ENCODE assay signal across 31 mouse cellular contexts in the genomic region with DNA sequence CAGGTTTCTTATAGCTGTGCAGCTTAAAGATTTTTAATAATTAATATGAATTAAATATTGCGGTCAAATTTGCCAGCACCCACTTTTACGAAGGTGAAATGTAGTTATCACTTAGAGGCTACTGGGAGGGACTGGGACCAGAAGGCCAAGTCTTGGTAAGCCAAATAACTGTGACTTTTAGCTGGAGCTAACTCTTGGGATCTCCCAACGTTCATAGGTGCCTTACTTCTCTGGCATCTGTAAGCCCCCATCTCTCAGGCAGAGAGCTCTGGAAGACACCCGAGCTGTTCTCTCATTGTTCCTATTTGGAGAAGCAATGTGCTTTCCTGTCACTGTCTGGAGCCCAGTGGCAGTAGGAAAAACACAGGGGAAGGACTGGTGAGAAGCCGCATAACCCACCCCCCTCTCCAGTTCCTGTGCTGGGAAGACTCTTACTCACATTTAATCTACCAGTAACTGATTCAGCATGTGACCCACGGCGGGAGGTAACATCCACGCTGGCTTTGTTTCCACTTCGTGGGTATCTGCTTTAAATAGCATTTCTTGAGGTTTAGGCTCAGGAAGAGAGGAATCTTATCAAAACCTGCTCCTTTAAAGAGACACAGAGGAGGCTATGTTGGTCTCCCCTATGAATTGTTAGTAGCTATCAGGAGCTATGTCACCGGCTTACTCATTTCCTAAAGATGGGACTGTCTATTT. TPM values are rescaled to one million over a fixed set of nuclear protein-coding genes. Genes with fewer than 3 reads are reported as not detected.
DNase-seq lines count a peak whose midpoint lies in the region; ATAC-seq lines count a peak whose summit lies in the region.
"Had no signal": no experiment of that assay in that cellular context is flagged by ENCODE, and none has a peak within 500 bp of the region (broad histone marks: within the 10 kb centered on the region; RNA-seq: fewer than 3 reads in every experiment).

No protein-coding gene starts in this region.

- H3K36me3 ChIP-seq in forebrain, embryonic 11.5 days (ENCODE audit: control insufficient read depth, insufficient read depth, low read length): no peaks in the 10 kb centered on the region
- no peaks in the 10 kb centered on the region for H3K36me3 ChIP-seq in forebrain, embryonic 16.5 days (ENCODE audit: control insufficient read depth, insufficient read depth)
- H3K36me3 ChIP-seq in heart, embryonic 15.5 days: no peaks in the 10 kb centered on the region
- H3K36me3 ChIP-seq in heart, embryonic 10.5 days: no peaks in the 10 kb centered on the region
- H3K36me3 ChIP-seq in midbrain, embryonic 11.5 days (ENCODE audit: control insufficient read depth, insufficient read depth, low read length): no peaks in the 10 kb centered on the region
- H3K36me3 ChIP-seq in midbrain, embryonic 14.5 days (ENCODE audit: control insufficient read depth, insufficient read depth, low read length): no peaks in the 10 kb centered on the region
- H3K36me3 ChIP-seq: embryonic facial prominence, embryonic 15.5 days; hindbrain, embryonic 12.5 days; limb, embryonic 15.5 days; liver, embryonic 15.5 days; midbrain, embryonic 13.5 days; neural tube, embryonic 15.5 days; stomach, embryonic 15.5 days had no signal

- ATAC-seq in forebrain, embryonic 11.5 days (replicated peaks; ENCODE audit: low FRiP score): no peak
- no peak for ATAC-seq in forebrain, embryonic 16.5 days
- peak; percentile 51; the same call in 1 of the 2 replicates for ATAC-seq in heart, embryonic 15.5 days (replicated peaks; ENCODE audit: insufficient number of reproducible peaks, insufficient read depth, low FRiP score, low read depth)
- no peak for ATAC-seq in midbrain, embryonic 11.5 days (ENCODE audit: low FRiP score)
- ATAC-seq in midbrain, embryonic 14.5 days (ENCODE audit: low FRiP score, low TSS enrichment): no peak
- ATAC-seq in megakaryocyte progenitor cell, adult 5-6 weeks (replicated peaks; ENCODE audit: poor library complexity): 0 out of 2 replicates have a peak, but pooled peaks have one; percentile 8
- ATAC-seq: activated CD4-positive, CD25-positive, alpha-beta regulatory T cell, adult 4 months; forebrain, postnatal 0 days; midbrain, embryonic 13.5 days had no signal

- H3K4me2 ChIP-seq in forebrain, embryonic 11.5 days (ENCODE audit: low read depth, low read length, severe bottlenecking): no peak overlapping the region
- H3K4me2 ChIP-seq in forebrain, embryonic 16.5 days (ENCODE audit: low read length): no peak overlapping the region
- no peak overlapping the region for H3K4me2 ChIP-seq in heart, embryonic 15.5 days
- H3K4me2 ChIP-seq in midbrain, embryonic 11.5 days: no peak overlapping the region
- H3K4me2 ChIP-seq in midbrain, embryonic 14.5 days (ENCODE audit: low read length): no peak overlapping the region
- H3K4me2 ChIP-seq: embryonic facial prominence, embryonic 15.5 days; hindbrain, embryonic 12.5 days; limb, embryonic 15.5 days; liver, embryonic 15.5 days; midbrain, embryonic 13.5 days; neural tube, embryonic 15.5 days; stomach, embryonic 15.5 days had no signal

- WGBS in forebrain, embryonic 11.5 days: 68% methylated on average over 10 of the region's 10 CpGs
- 75% methylated on average over 10 of the region's 10 CpGs for WGBS in forebrain, embryonic 16.5 days
- WGBS in heart, embryonic 15.5 days: 41% methylated on average over 10 of the region's 10 CpGs
- 35% methylated on average over 10 of the region's 10 CpGs for WGBS in heart, embryonic 10.5 days
- WGBS in midbrain, embryonic 11.5 days: 65% methylated on average over 10 of the region's 10 CpGs
- 66% methylated on average over 10 of the region's 10 CpGs for WGBS in midbrain, embryonic 14.5 days

- H3K9me3 ChIP-seq in forebrain, embryonic 11.5 days (ENCODE audit: control insufficient read depth, low read length): no peaks in the 10 kb centered on the region
- H3K9me3 ChIP-seq in forebrain, embryonic 16.5 days (ENCODE audit: control insufficient read depth, low read length): no peaks in the 10 kb centered on the region
- H3K9me3 ChIP-seq in heart, embryonic 15.5 days (replicated peaks): no peaks in the 10 kb centered on the region
- no peaks in the 10 kb centered on the region for H3K9me3 ChIP-seq in heart, embryonic 10.5 days
- H3K9me3 ChIP-seq in midbrain, embryonic 11.5 days (ENCODE audit: control insufficient read depth, low read length): no peaks in the 10 kb centered on the region
- H3K9me3 ChIP-seq in midbrain, embryonic 14.5 days (ENCODE audit: control insufficient read depth, low read length): no peaks in the 10 kb centered on the region
- H3K9me3 ChIP-seq: embryonic facial prominence, embryonic 15.5 days; hindbrain, embryonic 12.5 days; limb, embryonic 15.5 days; liver, embryonic 15.5 days; midbrain, embryonic 13.5 days; neural tube, embryonic 15.5 days; stomach, embryonic 15.5 days had no signal

- no peak overlapping the region for H3K9ac ChIP-seq in forebrain, embryonic 11.5 days (ENCODE audit: low read length)
- no peak overlapping the region for H3K9ac ChIP-seq in forebrain, embryonic 16.5 days (replicated peaks; ENCODE audit: low read depth, low read length)
- no peak overlapping the region for H3K9ac ChIP-seq in heart, embryonic 15.5 days
- H3K9ac ChIP-seq in midbrain, embryonic 11.5 days (ENCODE audit: low read length): no peak overlapping the region
- H3K9ac ChIP-seq in midbrain, embryonic 14.5 days (replicated peaks; ENCODE audit: low read length): no peak overlapping the region
- H3K9ac ChIP-seq: embryonic facial prominence, embryonic 15.5 days; forebrain, postnatal 0 days; hindbrain, embryonic 12.5 days; limb, embryonic 15.5 days; liver, embryonic 15.5 days; midbrain, embryonic 13.5 days; neural tube, embryonic 15.5 days; stomach, embryonic 15.5 days had no signal

- no peaks in the 10 kb centered on the region for H3K4me1 ChIP-seq in forebrain, embryonic 11.5 days (replicated peaks; ENCODE audit: control insufficient read depth, insufficient read depth, low read length)
- H3K4me1 ChIP-seq in forebrain, embryonic 16.5 days (replicated peaks; ENCODE audit: control insufficient read depth, insufficient read depth, low read length): no peaks in the 10 kb centered on the region
- H3K4me1 ChIP-seq in heart, embryonic 15.5 days (replicated peaks): peaks cover 18% of the 10 kb centered on the region
- peaks cover 29% of the 10 kb centered on the region for H3K4me1 ChIP-seq in heart, embryonic 10.5 days
- no peaks in the 10 kb centered on the region for H3K4me1 ChIP-seq in midbrain, embryonic 11.5 days (ENCODE audit: control insufficient read depth, insufficient read depth, low read length)
- no peaks in the 10 kb centered on the region for H3K4me1 ChIP-seq in midbrain, embryonic 14.5 days (ENCODE audit: control insufficient read depth, insufficient read depth, low read length)
- H3K4me1 ChIP-seq: embryonic facial prominence, embryonic 15.5 days; hindbrain, embryonic 12.5 days; limb, embryonic 15.5 days; midbrain, embryonic 13.5 days; neural tube, embryonic 15.5 days; stomach, embryonic 15.5 days had no signal

- peak; percentile 65 for DNase-seq in forebrain, embryonic 11.5 days (ENCODE audit: low spot score)
- DNase-seq in heart, embryonic 10.5 days (ENCODE audit: low spot score): no peak
- DNase-seq in midbrain, embryonic 11.5 days (ENCODE audit: low spot score, missing footprints): peak; percentile 78
- DNase-seq in midbrain, embryonic 14.5 days: no peak
- DNase-seq in urinary bladder, adult 2 months (ENCODE audit: low spot score): no peak
- DNase-seq: adrenal gland, adult 8-10 months; cerebellum, adult 2 months; cerebellum, postnatal 25 days; forebrain, postnatal 0 days; gastrocnemius, postnatal 14 days; kidney, adult 18-20 months; left cerebral cortex, postnatal 4 days; lung, postnatal 4 days; right cerebral cortex, adult 18-20 months; thymus, adult 18-20 months; thymus, postnatal 36 days had no signal

- H3K4me3 ChIP-seq in forebrain, embryonic 11.5 days (ENCODE audit: low read depth, low read length): no peak overlapping the region
- no peak overlapping the region for H3K4me3 ChIP-seq in forebrain, embryonic 16.5 days (replicated peaks; ENCODE audit: low read length)
- no peak overlapping the region for H3K4me3 ChIP-seq in heart, embryonic 15.5 days
- no peak overlapping the region for H3K4me3 ChIP-seq in heart, embryonic 10.5 days
- H3K4me3 ChIP-seq in midbrain, embryonic 11.5 days (ENCODE audit: low read depth, low read length): no peak overlapping the region
- no peak overlapping the region for H3K4me3 ChIP-seq in midbrain, embryonic 14.5 days (replicated peaks; ENCODE audit: low read depth, low read length)
- H3K4me3 ChIP-seq: embryonic facial prominence, embryonic 15.5 days; hindbrain, embryonic 12.5 days; limb, embryonic 15.5 days; liver, embryonic 15.5 days; midbrain, embryonic 13.5 days; neural tube, embryonic 15.5 days; stomach, embryonic 15.5 days had no signal

- H3K27me3 ChIP-seq in forebrain, embryonic 11.5 days (ENCODE audit: control insufficient read depth, insufficient read depth, low read length): no peaks in the 10 kb centered on the region
- H3K27me3 ChIP-seq in forebrain, embryonic 16.5 days (replicated peaks; ENCODE audit: control insufficient read depth, insufficient read depth, low read length): no peaks in the 10 kb centered on the region
- no peaks in the 10 kb centered on the region for H3K27me3 ChIP-seq in heart, embryonic 15.5 days
- no peaks in the 10 kb centered on the region for H3K27me3 ChIP-seq in heart, embryonic 10.5 days (ENCODE audit: insufficient read depth, poor library complexity, severe bottlenecking)
- H3K27me3 ChIP-seq in midbrain, embryonic 11.5 days (ENCODE audit: control insufficient read depth, insufficient read depth, low read length): no peaks in the 10 kb centered on the region
- no peaks in the 10 kb centered on the region for H3K27me3 ChIP-seq in midbrain, embryonic 14.5 days (ENCODE audit: control insufficient read depth, insufficient read depth, low read length)
- H3K27me3 ChIP-seq: embryonic facial prominence, embryonic 15.5 days; hindbrain, embryonic 12.5 days; limb, embryonic 15.5 days; liver, embryonic 15.5 days; midbrain, embryonic 13.5 days; neural tube, embryonic 15.5 days; stomach, embryonic 15.5 days had no signal

- H3K27ac ChIP-seq in forebrain, embryonic 11.5 days (ENCODE audit: low read depth, low read length): no peak overlapping the region
- no peak overlapping the region for H3K27ac ChIP-seq in forebrain, embryonic 16.5 days (ENCODE audit: low read length)
- H3K27ac ChIP-seq in heart, embryonic 15.5 days: peak overlapping the region; percentile 3; the same call in 1 of the 2 replicates
- H3K27ac ChIP-seq in heart, embryonic 10.5 days: no peak overlapping the region
- no peak overlapping the region for H3K27ac ChIP-seq in midbrain, embryonic 11.5 days (ENCODE audit: low read depth, low read length)
- no peak overlapping the region for H3K27ac ChIP-seq in midbrain, embryonic 14.5 days (replicated peaks; ENCODE audit: low read depth, low read length)
- H3K27ac ChIP-seq: embryonic facial prominence, embryonic 15.5 days; hindbrain, embryonic 12.5 days; limb, embryonic 15.5 days; liver, embryonic 15.5 days; midbrain, embryonic 13.5 days; neural tube, embryonic 15.5 days; stomach, embryonic 15.5 days had no signal

RNA-seq across cellular contexts. Expression of a gene that starts 14.7 kb away (rescaled TPM):
- 0.52 and 0.64 TPM in 2 replicates for polyA plus RNA-seq in forebrain, embryonic 11.5 days (2014; fragmentation: Nextera tagmentation; extraction: Ambion mirVana)
- 0.34 TPM in 1 of 2 replicates, not detected in the other for polyA plus RNA-seq in forebrain, embryonic 16.5 days (2015; fragmentation: Nextera tagmentation; extraction: Ambion mirVana)
- 0.76 and 1.8 TPM in 2 replicates for polyA plus RNA-seq in heart, embryonic 15.5 days (2015; fragmentation: Nextera tagmentation; extraction: Ambion mirVana)
- polyA plus RNA-seq in heart, embryonic 10.5 days (2016; fragmentation: Nextera tagmentation; extraction: Ambion mirVana): 2.0 and 3.4 TPM in 2 replicates
- polyA plus RNA-seq in midbrain, embryonic 11.5 days (2014; fragmentation: Nextera tagmentation; extraction: Ambion mirVana): 0.63 and 0.83 TPM in 2 replicates
- 0.11 and 0.45 TPM in 2 replicates for polyA plus RNA-seq in midbrain, embryonic 14.5 days (2014; fragmentation: Nextera tagmentation; extraction: Ambion mirVana)
- total RNA-seq in megakaryocyte progenitor cell, adult 5-6 weeks (2015): 33.1 and 45.9 TPM in 2 replicates
- 19.2 and 22.3 TPM in 2 replicates for total RNA-seq in megakaryocyte progenitor cell, adult 5-6 weeks (2017)
- polyA plus RNA-seq in urinary bladder, adult 2 months (2012; rRNA removed): 0.58 and 0.78 TPM in 2 replicates

RNA-seq across cellular contexts. Expression of a gene that starts 41.4 kb away (rescaled TPM):
- polyA plus RNA-seq in forebrain, embryonic 11.5 days (2014; fragmentation: Nextera tagmentation; extraction: Ambion mirVana): 148 and 173 TPM in 2 replicates
- polyA plus RNA-seq in forebrain, embryonic 16.5 days (2015; fragmentation: Nextera tagmentation; extraction: Ambion mirVana): 111 and 118 TPM in 2 replicates
- 69.9 and 92.3 TPM in 2 replicates for polyA plus RNA-seq in heart, embryonic 15.5 days (2015; fragmentation: Nextera tagmentation; extraction: Ambion mirVana)
- 124 and 146 TPM in 2 replicates for polyA plus RNA-seq in heart, embryonic 10.5 days (2016; fragmentation: Nextera tagmentation; extraction: Ambion mirVana)
- 132 and 136 TPM in 2 replicates for polyA plus RNA-seq in midbrain, embryonic 11.5 days (2014; fragmentation: Nextera tagmentation; extraction: Ambion mirVana)
- polyA plus RNA-seq in midbrain, embryonic 14.5 days (2014; fragmentation: Nextera tagmentation; extraction: Ambion mirVana): 86.4 and 94.8 TPM in 2 replicates
- total RNA-seq in megakaryocyte progenitor cell, adult 5-6 weeks (2015): 58.5 and 68.7 TPM in 2 replicates
- total RNA-seq in megakaryocyte progenitor cell, adult 5-6 weeks (2017): 37.6 and 39.1 TPM in 2 replicates
- 40.7 and 44.1 TPM in 2 replicates for polyA plus RNA-seq in urinary bladder, adult 2 months (2012; rRNA removed)

RNA-seq across cellular contexts. Expression of a gene that starts 42.1 kb away (rescaled TPM):
- polyA plus RNA-seq in forebrain, embryonic 11.5 days (2014; fragmentation: Nextera tagmentation; extraction: Ambion mirVana): 457 and 514 TPM in 2 replicates
- 482 and 504 TPM in 2 replicates for polyA plus RNA-seq in forebrain, embryonic 16.5 days (2015; fragmentation: Nextera tagmentation; extraction: Ambion mirVana)
- polyA plus RNA-seq in heart, embryonic 15.5 days (2015; fragmentation: Nextera tagmentation; extraction: Ambion mirVana): 760 and 907 TPM in 2 replicates
- 677 and 779 TPM in 2 replicates for polyA plus RNA-seq in heart, embryonic 10.5 days (2016; fragmentation: Nextera tagmentation; extraction: Ambion mirVana)
- 566 and 581 TPM in 2 replicates for polyA plus RNA-seq in midbrain, embryonic 11.5 days (2014; fragmentation: Nextera tagmentation; extraction: Ambion mirVana)
- polyA plus RNA-seq in midbrain, embryonic 14.5 days (2014; fragmentation: Nextera tagmentation; extraction: Ambion mirVana): 564 and 595 TPM in 2 replicates
- 472 and 511 TPM in 2 replicates for total RNA-seq in megakaryocyte progenitor cell, adult 5-6 weeks (2015)
- 494 and 515 TPM in 2 replicates for total RNA-seq in megakaryocyte progenitor cell, adult 5-6 weeks (2017)
- 206 and 214 TPM in 2 replicates for polyA plus RNA-seq in urinary bladder, adult 2 months (2012; rRNA removed)

RNA-seq across cellular contexts. Expression of a gene that starts 47.1 kb away (rescaled TPM):
- polyA plus RNA-seq in forebrain, embryonic 11.5 days (2014; fragmentation: Nextera tagmentation; extraction: Ambion mirVana): 0.21 TPM in 1 of 2 replicates, not detected in the other
- 0.58 TPM in 1 of 2 replicates, not detected in the other for polyA plus RNA-seq in forebrain, embryonic 16.5 days (2015; fragmentation: Nextera tagmentation; extraction: Ambion mirVana)
- 0.46 and 0.50 TPM in 2 replicates for polyA plus RNA-seq in heart, embryonic 15.5 days (2015; fragmentation: Nextera tagmentation; extraction: Ambion mirVana)
- polyA plus RNA-seq in heart, embryonic 10.5 days (2016; fragmentation: Nextera tagmentation; extraction: Ambion mirVana): 0.70 and 0.73 TPM in 2 replicates
- not detected in 2 replicates for polyA plus RNA-seq in midbrain, embryonic 11.5 days (2014; fragmentation: Nextera tagmentation; extraction: Ambion mirVana)
- not detected in 2 replicates for polyA plus RNA-seq in midbrain, embryonic 14.5 days (2014; fragmentation: Nextera tagmentation; extraction: Ambion mirVana)
- 0.71 and 1.8 TPM in 2 replicates for total RNA-seq in megakaryocyte progenitor cell, adult 5-6 weeks (2015)
- 0.33 and 2.2 TPM in 2 replicates for total RNA-seq in megakaryocyte progenitor cell, adult 5-6 weeks (2017)
- 0.13 and 0.14 TPM in 2 replicates for polyA plus RNA-seq in urinary bladder, adult 2 months (2012; rRNA removed)
- total RNA-seq: adrenal gland, adult 8-10 months; ES-E14; forebrain, postnatal 0 days; gastrocnemius, postnatal 14 days; left cerebral cortex, adult 8-10 months; left cerebral cortex, postnatal 4 days had no signal
- polyA plus RNA-seq: activated CD4-positive, CD25-positive, alpha-beta regulatory T cell, adult 4 months; forebrain, postnatal 0 days; hindbrain, embryonic 12.5 days; kidney, embryonic 16.5 days; lung, embryonic 16.5 days; midbrain, embryonic 13.5 days; neural tube, embryonic 15.5 days had no signal

RNA-seq across cellular contexts. Expression of a gene that starts 47.1 kb away (rescaled TPM):
- polyA plus RNA-seq in forebrain, embryonic 11.5 days (2014; fragmentation: Nextera tagmentation; extraction: Ambion mirVana): 0.23 TPM in 1 of 2 replicates, not detected in the other
- polyA plus RNA-seq in forebrain, embryonic 16.5 days (2015; fragmentation: Nextera tagmentation; extraction: Ambion mirVana): 0.11 TPM in 1 of 2 replicates, not detected in the other
- 0.19 and 0.32 TPM in 2 replicates for polyA plus RNA-seq in heart, embryonic 15.5 days (2015; fragmentation: Nextera tagmentation; extraction: Ambion mirVana)
- polyA plus RNA-seq in heart, embryonic 10.5 days (2016; fragmentation: Nextera tagmentation; extraction: Ambion mirVana): not detected in 2 replicates
- polyA plus RNA-seq in midbrain, embryonic 11.5 days (2014; fragmentation: Nextera tagmentation; extraction: Ambion mirVana): not detected in 2 replicates
- not detected in 2 replicates for polyA plus RNA-seq in midbrain, embryonic 14.5 days (2014; fragmentation: Nextera tagmentation; extraction: Ambion mirVana)
- 0.81 and 1.4 TPM in 2 replicates for total RNA-seq in megakaryocyte progenitor cell, adult 5-6 weeks (2015)
- total RNA-seq in megakaryocyte progenitor cell, adult 5-6 weeks (2017): 0.20 TPM in 1 of 2 replicates, not detected in the other
- polyA plus RNA-seq in urinary bladder, adult 2 months (2012; rRNA removed): 0.41 and 0.53 TPM in 2 replicates
- total RNA-seq: ES-E14; gastrocnemius, postnatal 14 days had no signal
- polyA plus RNA-seq: hindbrain, embryonic 12.5 days; kidney, embryonic 16.5 days had no signal

Comparison
In these comparisons a context has a peak if more than half of its experiments do, and no peak if none do; other contexts are left out.
1. DNase-seq: peak in forebrain, embryonic 11.5 days (single experiment) and midbrain, embryonic 11.5 days (single experiment); none in heart, embryonic 10.5 days (single experiment), midbrain, embryonic 14.5 days (single experiment) and urinary bladder, adult 2 months (single experiment).
2. ATAC-seq: peak in heart, embryonic 15.5 days (single experiment) and megakaryocyte progenitor cell, adult 5-6 weeks (single experiment); none in forebrain, embryonic 11.5 days (single experiment), forebrain, embryonic 16.5 days (single experiment), midbrain, embryonic 11.5 days (single experiment) and midbrain, embryonic 14.5 days (single experiment).